ENCODE assay signal across 17 mouse cellular contexts in genomic region chr6:116960641-116961040, GRCm38 (mm10).
"Had no signal": no experiment of that assay in that cellular context is flagged by ENCODE, and none has a peak within 500 bp of the region (broad histone marks: within the 10 kb centered on the region; RNA-seq: fewer than 3 reads in every experiment).

No protein-coding gene starts in this region.

- H3K4me2 ChIP-seq: liver, embryonic 12.5 days; liver, embryonic 15.5 days; lung, embryonic 15.5 days; midbrain, embryonic 11.5 days; stomach, embryonic 15.5 days had no signal

- H3K27me3 ChIP-seq: liver, embryonic 12.5 days; liver, embryonic 15.5 days; lung, embryonic 15.5 days; stomach, embryonic 15.5 days had no signal

- H3K27ac ChIP-seq: liver, embryonic 12.5 days; liver, embryonic 15.5 days; lung, embryonic 15.5 days; stomach, embryonic 15.5 days had no signal

- H3K9ac ChIP-seq: liver, embryonic 12.5 days; liver, embryonic 15.5 days; lung, embryonic 15.5 days; stomach, embryonic 15.5 days had no signal

- H3K9me3 ChIP-seq: liver, embryonic 12.5 days; liver, embryonic 15.5 days; lung, embryonic 15.5 days; stomach, embryonic 15.5 days had no signal

- H3K4me1 ChIP-seq: liver, embryonic 12.5 days; liver, embryonic 15.5 days; lung, embryonic 15.5 days; stomach, embryonic 15.5 days had no signal

- ATAC-seq: liver, embryonic 12.5 days had no signal

- H3K4me3 ChIP-seq: liver, embryonic 12.5 days; liver, embryonic 15.5 days; lung, embryonic 15.5 days; stomach, embryonic 15.5 days had no signal

- DNase-seq: kidney, adult 9 months; kidney, postnatal 14 days; kidney, postnatal 4 days; left cerebral cortex, postnatal 4 days; liver; lung, adult 18-20 months; lung, postnatal 14 days; lung, postnatal 4 days; midbrain, embryonic 14.5 days; right cerebral cortex, postnatal 4 days; thymus, postnatal 14 days; thymus, postnatal 4 days had no signal

- H3K36me3 ChIP-seq: liver, embryonic 12.5 days; liver, embryonic 15.5 days; lung, embryonic 15.5 days; stomach, embryonic 15.5 days had no signal
